Comparison of ENCODE assay signal across 19 mouse cellular contexts in the genomic region with DNA sequence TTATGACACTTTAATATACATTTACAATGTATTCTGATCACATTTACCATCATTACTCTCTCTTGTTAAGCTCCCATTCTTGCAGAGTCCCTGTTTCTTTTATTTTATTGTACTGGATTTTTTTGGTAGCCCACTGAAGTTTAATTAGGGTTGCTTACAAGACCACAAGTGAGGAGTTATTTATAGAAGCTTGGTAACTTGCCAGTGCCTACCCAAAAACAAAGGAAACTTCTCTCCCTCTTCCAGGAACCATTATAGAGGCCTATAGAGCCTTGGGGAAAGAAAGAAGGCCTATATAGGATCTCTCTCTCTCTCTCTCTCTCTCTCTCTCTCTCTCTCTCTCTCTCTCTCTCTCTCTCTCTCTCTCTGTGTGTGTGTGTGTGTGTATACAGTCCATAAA.
"Had no signal": no experiment of that assay in that cellular context is flagged by ENCODE, and none has a peak within 500 bp of the region (broad histone marks: within the 10 kb centered on the region; RNA-seq: fewer than 3 reads in every experiment).

No protein-coding gene starts in this region.

- H3K4me2 ChIP-seq: lung, embryonic 15.5 days; midbrain, embryonic 12.5 days; neural tube, embryonic 13.5 days; neural tube, embryonic 15.5 days had no signal

- H3K4me3 ChIP-seq: lung, embryonic 15.5 days; midbrain, embryonic 10.5 days; midbrain, embryonic 12.5 days; myocyte; neural tube, embryonic 13.5 days; neural tube, embryonic 15.5 days had no signal

- H3K9me3 ChIP-seq: lung, embryonic 15.5 days; midbrain, embryonic 10.5 days; midbrain, embryonic 12.5 days; neural tube, embryonic 13.5 days; neural tube, embryonic 15.5 days had no signal

- H3K36me3 ChIP-seq: lung, embryonic 15.5 days; midbrain, embryonic 10.5 days; midbrain, embryonic 12.5 days; neural tube, embryonic 13.5 days; neural tube, embryonic 15.5 days had no signal

- H3K4me1 ChIP-seq: lung, embryonic 15.5 days; midbrain, embryonic 10.5 days; midbrain, embryonic 12.5 days had no signal

- H3K27me3 ChIP-seq: lung, embryonic 15.5 days; midbrain, embryonic 12.5 days; neural tube, embryonic 13.5 days; neural tube, embryonic 15.5 days had no signal

- DNase-seq: lung, adult 2 months; lung, postnatal 4 days; midbrain, embryonic 14.5 days; retina, postnatal 1 day; right cerebral cortex, adult 18-20 months; right cerebral cortex, postnatal 25 days; right cerebral cortex, postnatal 4 days; spleen, adult 18-20 months; thymus, adult 18-20 months; thymus, postnatal 14 days; thymus, postnatal 36 days had no signal

- H3K9ac ChIP-seq: lung, embryonic 15.5 days; midbrain, embryonic 12.5 days; neural tube, embryonic 13.5 days; neural tube, embryonic 15.5 days had no signal

- H3K27ac ChIP-seq: lung, embryonic 15.5 days; midbrain, embryonic 10.5 days; midbrain, embryonic 12.5 days; neural tube, embryonic 13.5 days; neural tube, embryonic 15.5 days had no signal

- ATAC-seq: lung, postnatal 0 days; midbrain, embryonic 16.5 days had no signal
